Comparison of ENCODE assay signal across 8 mouse cellular contexts in genomic region chr14:121037276-121037675, GRCm38 (mm10). TPM values are rescaled to one million over a fixed set of nuclear protein-coding genes. Genes with fewer than 3 reads are reported as not detected.
DNase-seq lines count a peak whose midpoint lies in the region; ATAC-seq and TF ChIP-seq lines count a peak whose summit lies in the region.

No protein-coding gene starts in this region.

- no peak for ATAC-seq in forebrain, embryonic 11.5 days (replicated peaks; ENCODE audit: low FRiP score)
- no peak for ATAC-seq in limb, embryonic 12.5 days (ENCODE audit: insufficient number of reproducible peaks, insufficient read depth, low FRiP score, low TSS enrichment, low read depth)

- WGBS in lung, adult 2 months, result 4% methylated on average over 7 of the region's 7 CpGs
- WGBS in forebrain, embryonic 11.5 days, result 70% methylated on average over 7 of the region's 7 CpGs
- 11% methylated on average over 7 of the region's 7 CpGs for WGBS in limb, embryonic 12.5 days
- 9% methylated on average over 7 of the region's 7 CpGs for WGBS in olfactory bulb, adult 2 months

- TF ChIP-seq POLR2A in lung, adult 2 months (IDR thresholded peaks at IDR 0.05; ENCODE audit: borderline replicate concordance, extremely low read depth, low read depth, low read length), result no peak
- no peak for TF ChIP-seq POLR2A in olfactory bulb, adult 2 months (IDR thresholded peaks at IDR 0.05; ENCODE audit: insufficient read depth, low read depth, low read length)

- no peaks in the 10 kb centered on the region for H3K36me3 ChIP-seq in forebrain, embryonic 11.5 days (ENCODE audit: control insufficient read depth, insufficient read depth, low read length)
- H3K36me3 ChIP-seq in limb, embryonic 12.5 days, result no peaks in the 10 kb centered on the region

- no peak for TF ChIP-seq CTCF in lung, adult 2 months (IDR thresholded peaks at IDR 0.05; ENCODE audit: insufficient read depth, low read length)
- TF ChIP-seq CTCF in olfactory bulb, adult 2 months (IDR thresholded peaks at IDR 0.05; ENCODE audit: insufficient read depth, low read depth, low read length), result no peak

- H3K9me3 ChIP-seq in forebrain, embryonic 11.5 days (ENCODE audit: control insufficient read depth, low read length), result no peaks in the 10 kb centered on the region
- no peaks in the 10 kb centered on the region for H3K9me3 ChIP-seq in limb, embryonic 12.5 days

- H3K4me2 ChIP-seq in forebrain, embryonic 11.5 days (ENCODE audit: low read depth, low read length, severe bottlenecking), result peak overlapping the region; percentile 94
- peak overlapping the region; percentile 94 for H3K4me2 ChIP-seq in limb, embryonic 12.5 days

- H3K27me3 ChIP-seq in forebrain, embryonic 11.5 days (ENCODE audit: control insufficient read depth, insufficient read depth, low read length), result peaks cover 11% of the 10 kb centered on the region
- H3K27me3 ChIP-seq in limb, embryonic 12.5 days, result peaks cover 13% of the 10 kb centered on the region

- peak overlapping the region; percentile 19 for H3K4me3 ChIP-seq in lung, adult 2 months (replicated peaks; ENCODE audit: extremely low read depth, low read depth, low read length)
- H3K4me3 ChIP-seq in forebrain, embryonic 11.5 days (ENCODE audit: low read depth, low read length), result peak overlapping the region; percentile 84
- H3K4me3 ChIP-seq in limb, embryonic 12.5 days (replicated peaks), result peak overlapping the region; percentile 96
- H3K4me3 ChIP-seq in olfactory bulb, adult 2 months (ENCODE audit: insufficient read depth, low read depth, low read length), result peak overlapping the region; percentile 90

- H3K4me1 ChIP-seq in lung, adult 2 months (ENCODE audit: control insufficient read depth, insufficient read depth, low read length), result peaks cover 5% of the 10 kb centered on the region
- H3K4me1 ChIP-seq in forebrain, embryonic 11.5 days (replicated peaks; ENCODE audit: control insufficient read depth, insufficient read depth, low read length), result peaks cover 13% of the 10 kb centered on the region
- peaks cover 45% of the 10 kb centered on the region for H3K4me1 ChIP-seq in limb, embryonic 12.5 days (replicated peaks)
- H3K4me1 ChIP-seq in olfactory bulb, adult 2 months (ENCODE audit: control insufficient read depth, insufficient read depth, low read length), result peaks cover 12% of the 10 kb centered on the region

- no peak overlapping the region for H3K27ac ChIP-seq in forebrain, embryonic 11.5 days (ENCODE audit: low read depth, low read length)
- peak overlapping the region; percentile 95 for H3K27ac ChIP-seq in limb, embryonic 12.5 days
- H3K27ac ChIP-seq in olfactory bulb, adult 2 months (ENCODE audit: insufficient read depth, low read depth, low read length), result peak overlapping the region; percentile 72

- no peak for DNase-seq in lung, adult 2 months
- no peak for DNase-seq in lung, postnatal 14 days
- no peak for DNase-seq in forebrain, embryonic 11.5 days (ENCODE audit: low spot score)
- no peak for DNase-seq in adrenal gland, postnatal 4 days (ENCODE audit: low spot score in 2 of 2)
- no peak for DNase-seq in adrenal gland, adult 2 months
- no peak for DNase-seq in layer of hippocampus, postnatal 25 days (ENCODE audit: extremely low spot score in 1 of 2, low spot score in 1 of 2)

- peak overlapping the region; percentile 94 for H3K9ac ChIP-seq in forebrain, embryonic 11.5 days (ENCODE audit: low read length)
- peak overlapping the region; percentile 99 for H3K9ac ChIP-seq in limb, embryonic 12.5 days (replicated peaks)

RNA-seq across cellular contexts. Expression of gene Farp1, which starts 2.3 kb away (rescaled TPM):
- 37.2 and 42.3 TPM in 2 replicates for polyA plus RNA-seq in lung, adult 2 months (2012; rRNA removed)
- 32.0 and 33.8 TPM in 2 replicates for polyA plus RNA-seq in forebrain, embryonic 11.5 days (2014; fragmentation: Nextera tagmentation; extraction: Ambion mirVana)
- polyA plus RNA-seq in limb, embryonic 12.5 days (2016; fragmentation: Nextera tagmentation; extraction: Ambion mirVana), result 58.2 and 62.1 TPM in 2 replicates
- not detected in 2 replicates for polyA plus RNA-seq in olfactory bulb, adult 2 months (2012; ENCODE audit: insufficient read depth, insufficient read length, low replicate concordance, missing spikeins)
- total RNA-seq in adrenal gland, postnatal 4 days (2021), result 10 to 100 TPM; 41.6 to 58.5 TPM
- 10 to 100 TPM; 18.0 to 24.0 TPM for total RNA-seq in adrenal gland, adult 2 months (2021)
- polyA plus RNA-seq in adrenal gland, adult 2 months (2012; rRNA removed), result 7.4 and 10.9 TPM in 2 replicates
- 100 to 1,000 TPM in 1 of 2 experiments, 10 to 100 TPM in 1; 83.5 to 105 TPM for total RNA-seq in layer of hippocampus, postnatal 25 days (2021)

Comparison
In these comparisons a context has a peak if more than half of its experiments do, and no peak if none do; other contexts are left out.
1. H3K4me3 ChIP-seq: peak in every context shown above with its lines; median percentile 96 in limb, embryonic 12.5 days; 90 in olfactory bulb, adult 2 months; 84 in forebrain, embryonic 11.5 days; 19 in lung, adult 2 months.